Mouse (Mus musculus): ENCODE data around the gene Olfr859. TPM values are rescaled to one million over a fixed set of nuclear protein-coding genes. Genes with fewer than 3 reads are reported as not detected.
"Not testable (repeated sequence)": the region's sequence is repeated elsewhere in the genome, so short reads cannot be mapped to it uniquely, and the experiment has no call there.

Gene Olfr859
- polyA plus RNA-seq (2017; shearing (Covaris generic)), result under 1 TPM in 1 of 2 experiments, not detected in 1; 0.04 TPM

DNA sequence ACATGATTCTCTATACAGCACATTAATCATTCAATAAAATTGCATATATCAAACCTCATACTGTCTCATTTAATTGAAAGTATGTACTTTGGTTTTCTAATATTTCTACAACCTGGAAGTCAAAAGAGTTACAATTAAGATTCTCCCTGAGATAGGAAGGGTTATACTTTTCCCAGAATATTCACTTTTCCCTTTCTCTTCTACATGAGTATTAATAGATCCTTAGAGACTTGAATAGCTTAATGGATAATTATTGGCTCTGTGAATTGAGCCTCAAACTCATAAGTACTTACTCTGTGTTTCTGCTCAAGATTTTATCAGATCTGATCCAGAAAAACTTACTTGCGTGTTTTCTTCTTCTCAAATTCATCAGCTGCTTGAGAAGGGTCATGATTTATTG lies at the start of gene Olfr859:
Gene Olfr859 (plus strand): TSS at position 301 of the 400 bp plus-strand sequence.
- ATAC-seq, result not testable (repeated sequence)

GRCm38 (mm10) chr9:19769136-19769535 lies 35.6 kb upstream of the Olfr859 start:
- no peak for ATAC-seq

DNA sequence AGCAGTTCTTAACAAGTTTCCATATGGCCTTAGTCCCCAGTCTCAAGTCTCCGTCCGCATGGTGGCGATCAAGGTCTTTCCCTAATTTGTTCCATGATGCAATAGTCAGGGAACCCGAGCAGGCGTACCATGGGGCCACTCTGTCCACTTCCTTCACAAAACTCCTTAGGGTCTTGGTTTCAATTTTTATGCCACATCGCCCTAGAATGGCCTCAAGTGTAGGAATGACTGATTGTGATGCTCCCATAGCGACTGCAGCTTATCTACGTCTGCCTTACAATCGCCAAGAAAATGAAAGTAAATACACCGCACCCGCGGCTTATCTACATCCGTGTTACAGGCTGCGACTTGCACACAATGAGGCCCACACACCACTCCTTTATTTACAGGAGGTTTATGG lies 35.0 kb upstream of the Olfr859 start:
- no peak for ATAC-seq

DNA sequence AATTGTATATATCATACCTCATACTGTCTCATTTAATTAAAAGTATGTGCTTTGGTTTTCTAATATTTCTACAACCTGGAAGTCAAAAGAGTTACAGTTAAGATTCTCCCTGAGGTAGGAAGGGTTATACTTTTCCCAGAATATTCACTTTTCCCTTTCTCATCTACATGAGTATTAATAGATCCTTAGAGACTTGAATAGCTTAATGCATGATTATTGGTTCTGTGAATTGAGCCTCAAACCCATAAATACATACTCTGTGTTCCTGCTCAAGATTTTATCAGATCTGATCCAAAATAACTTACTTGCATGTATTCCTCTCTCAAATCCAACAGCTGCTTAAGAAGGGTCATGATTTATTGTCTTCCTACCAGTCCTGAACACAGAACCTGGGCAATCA lies 24.7 kb upstream of the Olfr859 start, which contains the start of gene Olfr58:
Gene Olfr58 (plus strand): TSS at position 301 of the 400 bp plus-strand sequence.
- ATAC-seq, result no peak

- no peak for ATAC-seq
Observed at GRCm38 (mm10) chr9:19803000-19803399, 1.7 kb upstream of the Olfr859 start.

DNA sequence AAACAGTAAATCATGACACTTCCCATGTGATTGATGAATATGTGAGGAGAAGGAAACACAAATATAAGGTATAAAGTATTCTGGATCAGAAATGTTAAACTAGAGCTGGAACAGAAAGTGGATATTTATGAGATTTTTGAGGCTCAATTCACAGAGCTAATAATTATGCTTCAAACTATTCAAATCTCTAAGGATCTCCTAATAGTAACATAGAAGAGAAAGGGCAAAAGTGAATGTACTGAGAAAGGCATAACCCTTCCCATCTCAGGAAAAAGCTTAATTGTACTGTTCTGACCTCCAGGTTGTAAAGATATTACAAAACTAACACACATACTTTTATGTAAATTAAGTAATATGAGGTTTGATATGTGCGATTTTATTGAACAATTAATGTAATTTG lies 44.9 kb downstream of the Olfr859 start, which contains the start of gene Olfr860:
Gene Olfr860 (minus strand): TSS at position 101 of the 400 bp plus-strand sequence.
- no peak for ATAC-seq

Other genes with a start within 250 kb of the Olfr859 start
- gene Olfr854, start 237.5 kb upstream of the Olfr859 start, polyA plus RNA-seq (2017; shearing (Covaris generic)), result not detected
- not detected for gene Olfr855, start 222.3 kb upstream of the Olfr859 start, polyA plus RNA-seq (2017; shearing (Covaris generic))
- gene Zfp317, start 182.8 kb upstream of the Olfr859 start, polyA plus RNA-seq (2017; shearing (Covaris generic)), result 10 to 100 TPM; 30.2 to 34.7 TPM
- not detected for gene Olfr857, start 95.5 kb upstream of the Olfr859 start, polyA plus RNA-seq (2017; shearing (Covaris generic))
- not detected for gene Olfr58, start 24.6 kb upstream of the Olfr859 start, polyA plus RNA-seq (2017; shearing (Covaris generic))
- not detected for gene Olfr860, start 44.8 kb downstream of the Olfr859 start, polyA plus RNA-seq (2017; shearing (Covaris generic))
- not detected for gene Olfr862, start 83.1 kb downstream of the Olfr859 start, polyA plus RNA-seq (2017; shearing (Covaris generic))
- gene Olfr77, start 112.0 kb downstream of the Olfr859 start, polyA plus RNA-seq (2017; shearing (Covaris generic)), result 1 to 10 TPM; 1.3 to 2.6 TPM
- gene Olfr866, start 223.1 kb downstream of the Olfr859 start, polyA plus RNA-seq (2017; shearing (Covaris generic)), result not detected